Mouse (Mus musculus): ENCODE measurements around the gene Gk5.
"Not testable (repeated sequence)": the region's sequence is repeated elsewhere in the genome, so short reads cannot be mapped to it uniquely, and the experiment has no call there.

Gk5 gene

DNA sequence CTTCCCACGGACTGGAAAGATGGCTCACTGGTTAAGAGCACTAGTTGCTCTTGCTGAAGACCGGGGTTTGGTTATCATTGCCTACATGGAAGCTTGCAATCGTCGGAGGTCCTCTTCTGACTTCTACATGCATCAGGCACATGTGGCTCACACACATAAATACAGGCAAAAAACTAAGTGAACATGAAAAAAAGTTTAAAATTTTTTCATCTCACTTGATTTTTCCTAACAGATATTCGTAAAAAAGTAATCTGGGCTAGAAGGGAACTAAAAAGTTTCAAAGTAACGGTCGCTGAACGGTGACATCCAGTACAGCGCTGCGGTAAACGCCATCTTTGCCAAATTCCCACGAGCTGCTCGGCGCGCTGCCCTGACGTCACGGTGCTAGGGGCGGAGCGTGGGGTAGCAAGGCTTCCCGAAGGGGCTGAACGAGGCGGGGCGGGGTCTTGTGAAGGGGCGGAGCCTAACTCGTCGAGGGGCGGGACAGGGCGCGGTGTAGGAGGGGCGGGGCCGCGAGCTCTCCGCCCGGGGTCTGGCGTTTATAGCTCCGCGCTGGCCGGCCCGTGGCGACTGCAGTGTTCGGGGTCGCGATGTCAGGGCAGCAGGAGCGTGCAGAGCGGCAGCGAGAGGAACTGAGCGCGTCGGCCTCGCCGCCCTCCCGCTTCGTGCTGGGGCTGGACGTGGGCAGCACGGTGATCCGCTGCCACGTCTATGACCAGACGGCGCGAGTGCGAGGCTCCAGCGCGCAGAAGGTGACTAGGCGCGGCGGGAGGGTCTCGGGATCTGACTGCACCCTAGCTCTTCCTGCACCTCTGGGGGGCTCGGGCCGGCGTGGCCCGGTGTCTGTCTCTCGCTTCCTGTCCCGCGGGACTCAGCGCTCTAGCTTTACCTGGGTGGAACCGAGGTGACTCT, at the start of gene Gk5:
Gene Gk5 (plus strand): TSS at position 502 of the 912 bp plus-strand sequence.
- DNase-seq (ENCODE audit: low spot score) = peak; percentile 99

DNA sequence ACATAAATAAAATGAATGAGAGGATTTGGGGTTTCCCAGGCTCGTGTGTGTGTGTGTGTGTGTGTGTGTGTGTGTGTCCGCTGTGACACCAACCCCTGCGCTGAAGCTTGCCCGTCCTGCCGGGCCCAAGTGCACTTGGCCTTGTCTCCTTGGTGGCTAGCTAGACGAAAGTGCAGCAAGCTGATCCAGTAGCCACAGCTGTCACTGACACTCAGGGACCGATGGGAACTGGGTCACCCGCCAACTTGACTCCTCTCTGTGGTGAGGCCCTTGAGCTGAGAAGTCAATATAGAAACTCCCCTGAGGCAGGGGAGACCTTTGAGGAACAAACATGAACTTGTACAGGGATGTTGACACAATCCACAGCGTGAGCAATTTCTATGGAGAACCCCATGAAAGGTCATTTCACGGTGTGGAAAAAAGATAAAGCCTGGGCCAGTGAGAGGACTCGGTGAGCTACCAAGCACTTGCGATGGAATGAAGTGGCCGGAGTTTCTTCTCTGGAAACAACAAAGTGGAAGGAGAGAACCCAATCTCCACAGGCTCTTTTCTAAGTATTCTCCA, 40.3 kb upstream of the Gk5 start:
- no peak for DNase-seq (ENCODE audit: low spot score)

DNA sequence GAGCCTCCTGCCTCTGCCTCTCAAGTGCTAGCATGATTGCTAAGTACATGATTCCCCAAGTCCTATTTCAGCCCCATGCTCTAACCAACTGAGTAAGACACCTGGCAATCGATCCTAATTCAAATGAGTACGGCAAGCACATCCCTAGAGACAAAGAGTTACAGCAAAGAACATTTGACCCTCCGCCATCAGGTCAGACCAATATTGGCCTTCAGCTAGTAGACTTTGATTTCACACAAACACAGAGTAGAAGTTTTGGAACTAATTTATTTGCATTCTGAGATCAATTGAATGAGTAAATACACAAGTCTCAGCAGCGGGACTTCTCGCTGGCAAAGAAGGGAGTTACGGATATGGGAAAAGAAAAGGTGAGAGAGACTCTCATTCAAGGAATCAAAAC, 33.9 kb upstream of the Gk5 start:
- no peak for DNase-seq (ENCODE audit: low spot score)

DNA sequence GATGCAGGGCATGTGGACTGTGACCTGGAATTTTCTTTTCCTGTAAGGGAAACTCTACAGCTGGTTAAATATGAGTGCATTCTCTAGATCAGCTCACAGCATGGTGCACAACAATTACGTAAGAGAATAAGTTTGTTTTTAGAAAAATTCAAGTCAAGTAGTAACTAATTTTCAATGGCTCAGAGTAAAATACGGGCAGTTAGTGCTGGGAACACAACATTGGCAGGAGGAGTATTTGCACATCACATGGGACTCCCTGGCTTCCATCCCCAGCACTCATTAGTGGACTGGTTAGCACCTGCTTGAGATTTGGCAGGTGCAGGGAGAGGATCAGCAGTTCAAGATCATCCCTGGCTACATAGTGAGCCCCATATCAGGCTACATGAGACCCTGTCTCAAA, 31.5 kb upstream of the Gk5 start:
- no peak for DNase-seq (ENCODE audit: low spot score)

DNA sequence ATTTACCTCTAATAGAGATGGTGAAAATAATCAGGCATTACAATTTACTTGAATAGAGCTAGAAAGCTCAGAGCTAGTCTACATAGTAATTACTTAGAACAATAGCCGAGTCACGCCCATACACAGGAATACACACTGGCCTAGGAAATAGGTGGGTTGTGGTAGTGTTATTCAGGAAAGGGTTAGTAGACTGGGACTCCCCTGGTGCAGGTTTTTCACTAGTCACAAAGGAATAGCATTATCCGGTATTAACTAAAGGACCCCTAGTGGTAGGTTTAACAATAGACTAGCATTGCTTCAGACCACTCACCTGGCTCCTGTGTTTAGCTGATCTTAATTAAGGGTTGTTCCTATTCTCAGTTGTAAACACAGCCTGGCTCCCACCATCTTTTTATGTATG, 30.7 kb upstream of the Gk5 start:
- DNase-seq (ENCODE audit: low spot score) = not testable (repeated sequence)

DNA sequence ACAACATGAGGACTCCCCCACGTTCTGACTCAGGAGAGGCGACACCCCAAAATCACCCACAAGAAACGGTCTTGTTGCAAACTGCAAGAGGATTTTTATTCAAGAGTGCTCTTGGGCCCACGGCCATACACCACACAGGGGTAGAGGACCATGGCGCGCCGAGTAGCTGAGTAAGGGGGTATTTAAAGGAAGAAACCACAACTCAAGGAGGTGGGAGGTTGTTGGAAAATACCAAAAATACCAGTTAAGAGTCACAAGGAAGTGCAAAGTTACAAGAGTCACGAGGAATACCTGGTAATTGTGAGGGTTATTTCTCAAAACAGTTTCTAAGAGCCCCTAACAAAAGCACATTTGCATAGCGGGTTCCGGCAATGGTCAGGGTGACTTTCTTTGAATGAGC, 26.5 kb upstream of the Gk5 start:
- not testable (repeated sequence) for DNase-seq (ENCODE audit: low spot score)

DNA sequence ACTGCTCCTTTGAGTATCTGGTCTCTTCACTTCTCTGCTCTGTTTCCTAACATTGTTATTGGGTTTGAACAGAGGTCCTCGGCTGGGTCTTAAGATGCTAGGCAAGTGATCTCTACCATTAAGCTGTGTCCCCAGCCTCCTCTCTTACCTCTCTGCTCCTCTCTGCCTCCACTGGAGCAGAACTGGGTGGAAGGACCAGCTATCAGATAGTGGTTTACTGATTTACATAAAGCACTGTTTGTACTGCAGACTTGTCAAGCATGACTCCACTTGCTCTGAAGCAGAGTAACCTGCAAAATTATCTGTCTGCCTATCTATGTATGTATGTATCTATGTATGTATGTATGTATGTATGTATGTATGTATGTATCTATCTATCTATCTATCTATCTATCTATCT, 25.9 kb upstream of the Gk5 start:
- DNase-seq (ENCODE audit: low spot score) = no peak

DNA sequence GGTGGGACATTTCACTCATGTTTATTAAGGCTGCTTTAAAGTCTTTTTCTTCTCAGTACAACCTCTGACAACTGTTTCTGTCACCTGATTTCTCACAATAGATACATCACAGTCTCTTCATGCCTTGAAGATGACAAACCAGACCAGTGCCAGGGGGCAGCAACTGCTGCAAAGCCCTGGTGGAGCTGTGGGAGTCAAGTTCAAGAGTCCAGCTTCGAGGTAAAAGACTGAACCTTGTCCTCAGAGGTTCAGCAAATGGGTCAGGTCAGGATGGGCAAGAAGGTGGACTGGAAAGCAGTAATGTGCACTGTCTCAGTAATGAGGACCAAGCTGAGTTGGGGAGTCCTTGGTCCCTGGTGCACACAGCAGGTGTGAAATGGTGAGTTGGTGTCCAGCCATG, 24.8 kb upstream of the Gk5 start:
- no peak for DNase-seq (ENCODE audit: low spot score)

DNA sequence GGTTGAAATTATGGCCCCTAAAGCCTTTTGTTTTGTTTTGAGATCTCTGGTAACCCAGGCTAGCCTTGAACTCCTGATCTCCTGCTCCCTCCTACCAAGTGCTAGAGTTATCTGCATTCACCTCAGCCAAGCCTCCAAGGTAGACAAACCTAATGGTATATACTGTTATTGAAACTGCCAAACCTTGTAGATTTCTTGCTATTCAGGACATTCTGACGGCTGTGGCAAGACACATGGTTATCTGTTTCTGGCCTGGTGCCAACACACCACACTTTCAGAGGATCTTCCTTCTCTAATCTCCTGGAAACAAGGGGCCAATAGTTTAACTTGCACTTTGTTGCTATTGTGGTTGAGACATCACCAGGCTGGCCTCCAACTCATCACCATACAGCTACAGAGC, 24.0 kb upstream of the Gk5 start:
- no peak for DNase-seq (ENCODE audit: low spot score)

DNA sequence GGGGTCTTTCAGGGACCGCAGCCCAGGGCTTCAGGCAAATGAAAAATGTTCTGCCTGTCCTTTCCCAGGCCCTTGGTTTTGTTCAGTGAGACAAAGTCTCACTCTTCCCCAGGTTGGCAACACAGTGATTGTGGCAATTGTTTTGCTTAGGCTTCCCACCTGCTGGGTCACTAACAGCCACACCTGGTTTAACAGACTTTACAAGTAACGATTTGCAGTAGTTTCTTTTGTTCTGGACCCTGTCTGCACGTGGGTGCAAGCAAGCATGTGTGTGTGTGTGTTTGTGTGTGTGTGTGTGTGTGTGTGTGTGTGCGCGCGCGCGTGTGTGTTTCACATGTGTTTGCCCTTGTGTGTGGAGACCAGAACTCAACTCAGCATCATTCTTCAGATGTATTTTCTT, 16.3 kb upstream of the Gk5 start:
- no peak for DNase-seq (ENCODE audit: low spot score)

DNA sequence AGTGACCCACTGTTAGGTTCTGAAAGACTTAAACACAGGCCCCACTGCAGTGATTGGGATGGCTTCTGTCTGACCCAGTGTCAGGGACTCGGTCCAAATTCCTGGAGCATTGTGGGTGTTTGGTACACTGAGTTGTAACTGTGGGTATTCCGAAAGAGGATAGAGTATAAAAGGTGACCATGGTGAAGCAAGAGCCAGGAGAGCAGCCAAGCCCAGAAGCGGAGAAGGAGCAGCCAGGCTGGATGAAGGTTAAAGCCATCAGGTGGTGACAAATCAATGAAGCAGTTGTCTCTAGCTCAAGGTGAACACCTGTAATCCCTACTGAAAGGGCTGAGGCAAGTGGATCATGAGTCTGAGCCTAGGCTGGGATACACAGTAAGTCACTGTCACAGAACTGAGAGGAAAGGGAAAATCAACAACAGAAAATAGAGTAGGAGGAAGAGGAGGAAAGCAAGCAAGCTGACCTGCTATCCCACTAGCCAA, 6.2 kb upstream of the Gk5 start:
- DNase-seq (ENCODE audit: low spot score) = no peak

DNA sequence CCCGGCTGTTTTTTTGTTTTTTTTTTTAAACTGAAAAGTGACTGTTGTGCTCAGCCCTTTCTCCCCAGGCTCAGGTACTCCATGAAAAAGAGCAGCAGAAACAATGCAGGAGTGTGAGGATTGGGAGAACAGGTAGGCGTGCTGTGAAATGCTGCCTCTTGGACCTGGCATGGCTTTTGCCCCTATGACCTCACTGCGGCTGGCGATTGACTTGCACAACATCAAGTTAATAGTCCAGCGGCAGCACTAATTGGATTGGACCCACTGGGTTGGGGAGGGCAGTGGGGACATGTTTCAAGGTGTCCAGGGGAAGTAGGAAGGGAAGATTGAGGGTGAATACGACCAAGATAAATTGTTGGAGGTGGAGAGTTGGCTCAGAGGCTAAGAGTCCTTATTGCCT, 2.4 kb upstream of the Gk5 start:
- no peak for DNase-seq (ENCODE audit: low spot score)

DNA sequence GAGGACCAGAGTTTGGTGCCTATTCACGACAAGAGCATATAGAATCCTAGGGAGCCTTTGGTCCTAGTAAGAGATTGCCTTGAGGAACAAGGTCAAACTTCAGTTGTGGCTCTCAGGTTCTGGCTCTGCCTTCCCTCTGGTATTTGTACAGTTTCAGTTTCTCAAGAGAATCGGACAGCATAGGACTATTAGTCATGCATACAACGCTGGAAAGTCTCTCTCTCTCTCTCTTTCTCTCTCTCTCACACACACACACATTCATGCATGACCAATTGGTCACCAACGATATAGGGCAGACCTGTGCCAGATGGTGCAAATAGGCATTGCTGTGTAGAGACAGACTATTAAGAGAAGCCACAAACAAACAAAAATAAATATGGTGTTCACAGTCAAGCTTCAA, 946 bp upstream of the Gk5 start:
- no peak for DNase-seq (ENCODE audit: low spot score)

DNA sequence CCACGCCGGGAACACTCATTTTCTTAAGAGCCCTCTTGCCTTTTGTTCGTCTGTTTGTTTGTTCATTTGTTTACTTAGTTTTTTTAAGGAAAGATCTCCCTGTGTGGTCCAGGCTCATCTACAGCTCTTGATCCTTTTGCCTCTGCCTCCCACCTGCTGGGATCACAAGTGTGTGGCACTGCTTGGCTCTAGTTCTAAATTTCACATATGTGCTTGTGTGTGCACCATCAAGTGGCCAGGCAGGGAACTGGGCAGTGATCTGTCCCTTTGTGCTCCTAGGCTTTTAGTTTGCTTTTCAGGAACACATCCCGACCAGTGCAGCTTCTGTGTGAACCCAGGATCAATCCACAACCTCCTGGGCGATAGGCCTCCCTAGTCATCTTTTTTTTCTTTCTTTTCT, 8.8 kb downstream of the Gk5 start:
- DNase-seq (ENCODE audit: low spot score) = no peak

DNA sequence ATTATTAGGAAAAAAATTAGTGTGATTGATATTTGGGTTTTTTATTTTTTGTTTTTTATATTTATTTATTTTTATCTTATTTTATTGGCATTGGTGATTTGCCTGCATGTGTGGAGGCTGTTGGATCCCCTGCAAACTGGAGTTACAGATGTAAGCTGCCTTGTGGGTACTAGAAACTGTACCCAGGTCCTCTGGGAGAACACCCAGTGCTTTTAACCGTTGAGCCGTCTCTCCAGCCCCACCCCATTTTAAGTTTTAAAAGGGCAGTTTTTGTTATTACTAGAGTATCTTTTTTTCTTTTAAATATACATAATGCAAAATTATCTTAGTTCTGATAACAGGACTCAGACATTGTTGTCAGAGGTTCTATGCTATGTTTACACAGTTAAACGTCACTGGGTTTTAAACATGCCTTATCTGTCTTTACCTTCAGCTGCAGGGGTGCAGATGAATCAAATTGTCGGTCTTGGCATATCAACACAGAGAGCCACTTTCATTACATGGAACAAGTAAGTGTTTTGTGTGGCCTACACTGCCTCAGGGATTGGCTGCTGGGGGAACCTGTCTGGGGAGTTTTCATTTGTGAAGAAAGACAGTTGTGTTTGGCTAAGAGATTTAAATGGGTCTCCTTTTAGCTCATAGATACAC, 13.9 kb downstream of the Gk5 start:
- DNase-seq (ENCODE audit: low spot score) = no peak

DNA sequence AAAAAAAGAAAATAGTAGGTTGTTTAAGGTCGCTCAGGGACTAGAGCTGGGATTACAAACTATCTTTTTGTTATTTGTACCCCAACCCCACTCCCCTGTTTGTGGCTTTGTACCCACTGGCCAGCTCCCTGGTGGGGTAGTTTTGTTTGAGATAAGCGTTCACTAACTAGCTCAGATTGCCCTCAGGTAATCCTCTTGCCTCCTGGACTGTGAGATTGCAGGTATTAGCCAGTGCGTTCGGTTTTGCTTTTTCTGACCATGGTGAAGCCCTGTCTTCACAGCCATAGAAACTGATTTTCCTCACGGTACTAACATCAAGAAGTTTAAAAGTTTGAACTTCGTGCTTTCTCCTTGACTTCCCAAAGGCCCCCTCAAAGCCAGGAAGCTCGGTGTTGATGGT, 15.3 kb downstream of the Gk5 start:
- no peak for DNase-seq (ENCODE audit: low spot score)

DNA sequence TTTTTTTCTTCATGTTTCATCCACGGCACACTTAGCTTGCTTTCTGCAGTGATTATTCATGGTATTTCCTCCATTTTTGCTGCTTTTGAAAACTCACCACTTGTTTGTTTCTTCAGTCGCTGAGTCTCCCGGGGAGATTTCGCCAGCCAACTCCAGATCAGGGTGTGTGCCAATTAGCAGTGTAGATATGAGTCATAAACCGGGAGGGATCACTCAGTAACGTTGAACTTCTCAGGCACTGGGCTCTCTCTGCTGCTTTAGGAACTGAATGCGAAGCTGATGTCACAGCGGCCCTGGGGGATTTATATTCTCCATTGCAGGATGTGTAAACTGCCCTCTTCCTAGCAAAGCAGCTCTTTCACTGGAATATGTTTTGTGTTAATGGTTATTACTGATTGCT, 15.8 kb downstream of the Gk5 start:
- no peak for DNase-seq (ENCODE audit: low spot score)

DNA sequence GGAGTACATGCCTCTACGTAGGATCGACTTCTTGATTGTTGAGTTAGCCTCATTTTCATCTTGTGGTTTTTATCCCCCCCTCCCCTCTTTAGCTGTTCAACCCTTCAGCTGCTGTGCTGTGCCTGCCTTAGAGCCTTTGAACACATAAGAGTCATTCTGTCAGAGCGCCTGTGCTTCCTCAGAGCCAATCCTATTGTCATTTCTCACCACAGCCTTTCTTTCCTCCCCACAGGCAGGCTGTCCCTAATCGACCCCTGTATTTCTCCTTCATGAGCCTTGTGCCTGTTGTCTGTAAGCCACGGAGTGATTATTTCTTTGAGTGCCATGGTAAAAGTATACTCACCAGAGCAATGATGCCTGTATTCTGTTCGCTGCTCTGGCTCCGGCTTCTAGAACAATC, 16.3 kb downstream of the Gk5 start:
- no peak for DNase-seq (ENCODE audit: low spot score)

DNA sequence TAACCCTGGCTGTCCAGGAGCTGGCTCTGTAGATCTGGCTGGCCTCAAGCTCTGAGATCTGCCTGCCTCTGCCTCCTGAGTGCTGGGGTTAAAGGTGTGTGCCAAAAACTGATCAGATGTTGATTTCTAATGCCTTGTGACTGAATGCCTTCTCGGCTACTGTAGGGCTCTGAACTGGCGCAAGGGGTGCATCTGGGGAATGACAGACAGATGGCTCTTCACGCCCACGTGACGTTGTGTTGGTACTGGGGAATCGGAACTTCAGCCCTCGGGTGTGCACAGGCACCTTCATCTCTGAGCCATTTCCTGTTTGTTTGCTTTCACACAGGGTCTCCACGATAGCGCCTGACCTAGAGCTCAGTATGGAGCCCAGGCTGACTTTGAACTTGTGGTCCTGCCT, 19.8 kb downstream of the Gk5 start:
- DNase-seq (ENCODE audit: low spot score) = no peak

DNA sequence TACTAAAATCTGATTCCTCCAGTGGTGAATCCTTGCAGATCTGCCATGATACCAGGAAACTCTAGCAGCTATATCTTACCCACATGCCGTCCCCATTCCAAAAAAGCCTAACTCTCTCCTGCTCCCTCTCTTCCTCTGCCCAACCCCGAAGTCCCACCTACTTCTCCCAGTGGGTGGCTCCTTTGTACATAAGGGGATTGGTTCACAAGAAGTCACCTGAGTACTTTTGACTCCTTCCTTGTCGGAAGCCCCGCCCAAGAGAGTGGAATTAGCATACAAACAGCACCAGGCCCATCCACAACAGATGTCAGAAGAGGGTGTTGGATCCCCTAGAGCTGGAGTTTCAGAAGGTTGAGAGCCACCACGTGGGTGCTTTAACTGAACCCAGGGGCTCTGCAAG, 20.7 kb downstream of the Gk5 start:
- no peak for DNase-seq (ENCODE audit: low spot score)

DNA sequence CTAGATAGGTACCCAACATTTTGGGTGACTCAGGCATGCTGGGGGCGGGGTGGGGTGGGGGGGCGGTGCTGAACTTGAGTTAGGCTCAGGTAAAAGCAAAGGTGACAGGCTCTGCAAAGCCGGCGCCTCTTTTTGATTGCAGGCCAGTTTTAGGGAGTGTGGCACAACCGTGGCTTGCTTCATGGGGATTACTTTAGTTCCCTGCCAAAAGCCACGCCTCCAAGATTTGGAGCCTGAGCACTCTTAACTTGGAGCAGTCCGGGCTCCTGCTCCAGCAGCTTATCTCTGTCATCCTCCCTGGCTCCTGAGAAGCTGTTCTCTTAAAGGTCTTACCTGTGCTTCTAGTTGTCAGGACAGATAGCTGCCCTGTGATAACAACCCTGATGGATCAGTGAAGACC, 21.8 kb downstream of the Gk5 start:
- DNase-seq (ENCODE audit: low spot score) = no peak

DNA sequence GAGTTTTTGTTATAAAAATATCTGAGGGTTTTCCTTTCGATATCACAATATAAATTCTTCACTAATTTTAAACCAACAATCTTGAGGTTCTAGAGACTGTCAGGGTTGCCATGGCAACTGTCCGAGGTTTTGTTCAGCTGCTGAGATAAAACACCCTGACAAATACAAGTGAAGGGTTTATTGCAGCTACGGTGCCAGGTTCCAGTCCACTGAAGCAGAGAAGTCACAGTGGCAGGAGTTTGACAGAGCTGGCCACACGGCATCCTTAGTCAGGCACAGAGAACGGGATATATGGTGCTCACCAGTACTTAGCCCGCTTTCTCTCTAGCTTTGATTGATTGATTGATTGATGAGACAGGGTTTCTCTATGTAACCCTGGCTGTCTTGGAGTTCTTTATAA, 23.3 kb downstream of the Gk5 start:
- DNase-seq (ENCODE audit: low spot score) = no peak

DNA sequence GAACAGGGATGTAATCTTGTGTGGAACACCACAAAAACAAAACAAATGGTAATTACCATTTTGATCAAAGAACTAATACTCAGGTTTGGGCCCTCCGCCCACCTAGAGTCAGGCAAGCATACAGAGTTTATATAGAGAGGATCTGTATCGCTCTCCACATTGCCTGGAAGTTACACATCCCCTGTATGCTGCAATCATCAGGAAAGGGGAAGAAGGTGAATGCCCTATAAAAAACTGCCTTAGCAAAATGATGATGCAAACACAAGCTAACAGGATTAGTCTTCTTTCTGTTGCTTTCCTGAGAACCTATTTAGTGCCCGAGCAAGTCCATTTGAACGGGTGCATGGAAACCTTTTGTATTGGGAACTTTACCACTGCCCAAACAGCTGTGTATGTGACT, 24.5 kb downstream of the Gk5 start:
- no peak for DNase-seq (ENCODE audit: low spot score)

Data from urinary bladder, postnatal 10 days (tissue).